Mouse (Mus musculus) B cell, adult 2 months (primary cell): ENCODE data around the gene Nt5c3.

Experiments
- DNase-seq, 2 experiments: peaks; one replicate each; pipeline ENCODE4 v3.0.0; 2022

Gene Nt5c3

DNA sequence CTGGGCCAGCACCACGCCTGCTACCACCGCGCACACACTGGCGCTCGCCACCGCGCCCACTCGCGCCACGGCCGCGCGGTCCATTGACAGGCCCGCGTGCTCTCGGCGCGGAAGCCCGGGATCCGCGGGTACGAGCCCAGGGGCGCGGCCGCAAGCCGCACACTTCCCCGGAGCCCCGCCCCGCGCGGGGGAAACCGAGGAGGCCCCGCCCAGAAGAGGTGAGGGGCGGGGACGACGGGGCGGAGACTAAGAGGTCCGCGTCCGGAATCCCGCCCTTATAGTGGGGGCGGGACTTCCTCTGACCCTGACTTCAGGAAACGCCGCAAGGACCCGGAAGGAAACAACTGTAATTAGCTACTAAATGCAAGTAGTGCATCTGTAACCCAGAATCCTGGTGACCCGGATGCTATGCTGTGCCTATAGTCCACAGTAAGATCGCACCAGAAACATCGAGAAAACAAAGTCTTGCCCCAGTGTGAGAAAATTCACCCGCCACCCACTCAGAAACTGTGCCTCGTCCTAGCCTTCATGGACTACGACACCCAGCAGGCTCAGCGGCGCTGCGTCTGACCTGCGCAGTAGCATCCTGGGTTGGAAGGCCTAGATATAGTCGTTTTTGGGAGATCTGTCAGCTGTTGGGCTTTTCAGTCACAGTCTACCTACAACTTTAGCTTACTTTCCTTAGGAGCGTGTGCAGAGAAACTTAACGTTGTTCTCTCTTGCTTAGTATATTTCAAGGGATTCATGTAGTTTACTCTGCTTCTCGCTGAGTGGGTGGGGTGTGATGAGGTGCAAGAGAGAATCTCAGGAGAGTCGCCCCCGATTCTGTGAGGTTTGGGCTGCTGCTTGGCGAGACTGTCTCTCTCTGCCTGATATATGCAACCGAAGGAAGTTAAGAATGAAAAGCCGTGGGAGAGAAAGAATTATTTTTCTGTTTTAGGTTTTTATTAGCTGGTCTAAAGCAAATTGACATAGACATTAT lies at the start of gene Nt5c3, which contains the start of gene Vmn1r4:
Nt5c3 (minus strand) TSS at position 207 of the 982 bp plus-strand sequence.
Vmn1r4 (plus strand) TSS at position 290 of the 982 bp plus-strand sequence.
- peak; percentile 95 to 97 for DNase-seq

DNA sequence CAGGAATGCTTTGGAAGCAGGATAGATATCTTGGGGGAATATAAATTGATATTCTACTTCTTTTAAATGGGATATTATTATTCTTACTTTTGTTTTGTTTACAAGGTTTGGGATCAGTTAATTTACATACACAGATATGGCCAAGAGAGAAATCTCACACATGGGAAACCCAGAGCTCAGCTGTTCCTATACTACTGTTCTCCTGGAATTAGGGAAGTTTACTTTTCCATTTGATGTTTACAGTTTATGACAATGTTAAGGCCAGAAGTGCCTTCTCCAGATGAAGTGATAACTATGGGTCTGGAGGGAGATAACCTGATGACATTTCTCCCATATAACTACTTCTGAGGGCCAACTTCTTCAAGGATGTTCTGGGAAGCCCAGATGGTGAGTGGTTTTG lies 46.2 kb upstream of the Nt5c3 start, which contains the start of gene Vmn1r5:
Vmn1r5 (plus strand) TSS at position 301 of the 400 bp plus-strand sequence.
- no peak for DNase-seq

DNA sequence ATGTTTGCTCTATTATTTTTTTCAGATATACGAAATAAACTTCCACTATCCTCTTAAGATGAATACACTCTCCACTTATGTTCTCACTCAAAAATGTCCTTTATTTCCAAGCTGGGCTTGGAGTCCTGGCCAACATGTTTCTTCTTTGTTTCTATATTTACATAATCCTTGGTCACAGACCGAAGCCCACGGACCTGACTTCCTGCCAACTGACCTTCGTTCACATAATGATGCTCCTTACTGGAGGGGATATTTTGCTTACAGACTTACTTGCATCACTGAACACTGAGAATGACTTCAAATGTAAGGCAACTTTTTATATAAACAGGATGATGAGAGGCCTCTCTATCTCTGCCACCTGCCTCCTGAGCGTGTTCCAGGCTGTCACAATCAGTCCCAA lies 32.7 kb upstream of the Nt5c3 start:
- no peak for DNase-seq

DNA sequence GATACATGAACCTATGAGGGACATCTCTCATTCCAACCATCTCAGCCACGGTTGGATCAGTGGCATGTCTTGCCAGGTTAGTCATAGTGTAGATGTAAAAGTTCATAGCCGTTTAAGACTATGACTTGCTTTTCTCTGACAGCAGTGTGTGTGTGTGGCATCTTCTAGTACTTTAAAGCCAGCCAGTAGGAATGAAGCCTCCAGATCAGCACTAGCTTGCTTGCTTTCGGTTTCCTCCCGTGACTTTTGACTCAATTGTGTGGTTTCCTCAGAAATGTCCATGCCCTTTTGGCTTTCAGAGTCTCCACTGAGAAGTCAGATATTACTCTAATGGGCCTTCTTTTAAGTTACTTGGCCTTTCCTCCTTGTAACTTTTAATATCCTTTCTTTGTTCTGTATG lies 10.6 kb upstream of the Nt5c3 start:
- DNase-seq = no peak

DNA sequence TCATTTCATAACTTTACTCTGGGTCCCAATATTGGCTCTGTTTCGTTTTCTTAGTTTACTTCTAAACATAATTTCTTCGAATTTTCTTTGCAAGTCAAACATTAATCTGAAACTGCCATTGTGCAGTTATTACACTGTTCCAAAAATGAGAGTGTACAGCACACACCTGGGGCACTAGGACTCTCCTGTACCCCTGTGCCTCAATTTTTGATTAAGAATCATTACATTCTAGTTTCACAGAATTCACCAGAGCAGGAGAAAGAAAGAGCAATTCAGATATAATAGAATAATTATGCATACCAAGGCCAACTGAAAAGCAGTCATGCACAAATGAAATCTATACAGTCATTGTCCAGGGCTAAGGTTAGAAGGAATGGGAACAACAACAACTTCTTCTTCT lies 8.7 kb upstream of the Nt5c3 start:
- DNase-seq = no peak

DNA sequence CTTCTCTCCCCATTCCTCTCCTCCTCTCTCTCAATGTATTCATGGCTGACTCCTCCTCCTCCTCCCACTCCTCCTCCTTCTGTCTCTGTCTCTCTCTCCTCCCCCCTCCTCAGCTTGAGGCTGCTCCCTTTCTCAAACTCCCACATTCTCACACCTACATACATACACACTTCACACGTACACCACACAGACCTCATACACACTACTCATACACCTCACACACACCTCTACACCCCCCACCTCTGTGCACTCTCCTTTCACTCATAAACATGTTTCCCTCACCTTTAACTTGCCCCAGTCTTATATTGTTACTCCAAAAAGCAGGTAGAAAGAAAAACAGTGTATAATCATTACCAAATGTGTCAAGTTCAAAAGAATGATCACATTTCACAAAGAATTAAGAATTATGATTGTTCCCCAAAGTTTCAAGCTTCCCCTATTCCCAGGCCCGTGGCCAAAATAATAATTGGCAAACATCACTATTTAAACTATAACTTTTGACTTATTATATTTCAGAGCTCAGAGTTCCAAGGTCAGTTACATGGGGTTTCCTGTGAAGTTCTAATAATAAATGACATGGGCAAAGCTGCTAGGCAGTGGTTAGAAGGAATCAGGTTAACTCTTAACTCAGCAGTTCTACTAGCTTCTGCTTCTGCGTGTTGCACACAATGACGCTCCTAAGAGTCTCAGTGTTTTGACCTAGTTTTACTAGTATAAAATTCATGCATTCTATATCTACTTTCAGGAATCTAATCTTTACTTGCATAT lies 8.1 kb upstream of the Nt5c3 start:
- no peak for DNase-seq

DNA sequence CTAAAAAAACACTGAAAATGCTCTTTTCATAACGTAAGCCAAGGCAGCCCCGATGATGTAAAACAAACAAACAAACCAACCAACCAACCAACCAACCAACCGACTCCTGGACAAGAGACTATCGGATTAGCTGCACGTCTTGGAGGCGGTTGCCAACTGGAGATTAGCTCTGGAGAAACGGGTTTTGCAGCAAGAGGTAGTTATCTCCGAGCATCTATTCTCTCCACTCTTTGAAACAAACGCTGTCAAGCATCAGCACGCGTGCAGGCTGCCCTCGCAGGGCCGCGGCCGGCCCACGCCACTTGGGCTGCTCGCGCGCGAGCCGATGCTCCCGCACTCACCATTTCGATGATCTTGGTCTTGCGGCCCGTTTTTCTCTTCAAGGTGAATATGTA lies 404 bp downstream of the Nt5c3 start:
- no peak for DNase-seq

DNA sequence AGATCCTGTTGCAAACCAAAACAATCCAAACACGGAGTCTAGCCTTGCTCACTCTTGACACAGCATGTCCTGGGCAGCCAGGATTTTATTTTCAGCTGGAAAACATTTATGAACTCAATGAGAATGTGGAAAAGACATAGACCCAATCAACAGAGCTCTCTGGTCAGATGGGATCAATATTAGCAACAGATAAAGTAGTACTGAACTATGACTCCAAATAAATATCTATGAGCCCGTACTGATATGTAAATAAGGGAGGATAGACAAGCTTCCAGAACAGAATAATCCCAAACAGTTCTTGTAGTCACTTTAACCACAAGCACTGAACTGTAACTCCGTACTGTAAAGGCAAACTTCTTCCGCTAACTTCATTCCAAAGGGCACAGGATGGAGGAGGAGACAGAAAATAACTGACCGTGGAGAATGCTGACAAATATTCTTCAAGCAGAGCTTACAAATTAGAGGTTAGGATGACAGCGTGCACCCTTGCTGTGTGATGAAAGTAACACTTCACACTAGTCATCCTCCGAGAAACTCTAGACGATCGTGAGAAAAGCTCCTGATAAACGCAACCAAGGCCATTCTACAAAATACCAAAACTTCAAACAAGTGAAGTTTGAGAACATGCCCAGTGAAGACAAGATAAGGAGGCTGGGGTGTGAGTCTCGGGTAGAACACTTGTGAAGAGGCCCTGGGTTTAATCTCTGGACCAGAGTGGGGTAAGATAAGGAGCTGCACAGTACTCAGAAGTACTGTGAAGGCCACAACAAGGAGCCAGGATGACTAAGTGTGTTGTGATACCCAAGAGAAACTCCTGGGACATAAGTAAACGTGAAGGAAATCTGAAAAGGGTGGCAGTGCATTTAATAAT lies 3.3 kb downstream of the Nt5c3 start:
- DNase-seq = no peak

DNA sequence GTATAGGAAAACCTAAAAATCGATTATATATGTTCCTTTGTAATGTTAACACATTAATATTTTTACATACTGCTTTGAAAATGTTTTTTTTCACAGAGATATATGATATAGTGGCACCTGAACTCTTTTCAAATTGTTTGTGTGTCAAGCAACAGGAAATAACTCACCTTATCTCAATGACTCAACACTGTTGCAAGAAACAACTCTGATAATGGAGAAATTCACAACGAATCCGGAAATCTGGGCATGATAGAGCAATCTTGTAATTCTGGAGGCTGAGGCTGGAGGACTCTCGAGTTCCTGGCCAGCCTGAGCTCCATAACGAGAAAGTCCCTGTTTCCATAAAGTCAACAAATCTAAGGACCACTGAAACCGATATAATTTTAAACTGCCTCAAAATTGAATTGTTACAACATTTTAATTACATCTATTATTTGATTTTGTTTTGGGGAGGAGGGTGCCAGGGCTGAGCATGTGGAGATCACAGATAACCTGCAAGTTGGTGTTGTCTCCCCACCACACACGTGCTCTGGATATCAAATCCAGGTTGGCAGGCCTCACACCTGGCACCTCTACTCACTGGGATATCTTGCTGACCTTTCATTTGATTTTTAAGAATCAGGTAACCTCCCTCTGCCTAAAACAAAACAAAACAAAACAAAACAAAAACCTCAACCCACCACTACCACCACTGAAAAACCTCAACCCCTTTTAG lies 4.2 kb downstream of the Nt5c3 start:
- DNase-seq = no peak

DNA sequence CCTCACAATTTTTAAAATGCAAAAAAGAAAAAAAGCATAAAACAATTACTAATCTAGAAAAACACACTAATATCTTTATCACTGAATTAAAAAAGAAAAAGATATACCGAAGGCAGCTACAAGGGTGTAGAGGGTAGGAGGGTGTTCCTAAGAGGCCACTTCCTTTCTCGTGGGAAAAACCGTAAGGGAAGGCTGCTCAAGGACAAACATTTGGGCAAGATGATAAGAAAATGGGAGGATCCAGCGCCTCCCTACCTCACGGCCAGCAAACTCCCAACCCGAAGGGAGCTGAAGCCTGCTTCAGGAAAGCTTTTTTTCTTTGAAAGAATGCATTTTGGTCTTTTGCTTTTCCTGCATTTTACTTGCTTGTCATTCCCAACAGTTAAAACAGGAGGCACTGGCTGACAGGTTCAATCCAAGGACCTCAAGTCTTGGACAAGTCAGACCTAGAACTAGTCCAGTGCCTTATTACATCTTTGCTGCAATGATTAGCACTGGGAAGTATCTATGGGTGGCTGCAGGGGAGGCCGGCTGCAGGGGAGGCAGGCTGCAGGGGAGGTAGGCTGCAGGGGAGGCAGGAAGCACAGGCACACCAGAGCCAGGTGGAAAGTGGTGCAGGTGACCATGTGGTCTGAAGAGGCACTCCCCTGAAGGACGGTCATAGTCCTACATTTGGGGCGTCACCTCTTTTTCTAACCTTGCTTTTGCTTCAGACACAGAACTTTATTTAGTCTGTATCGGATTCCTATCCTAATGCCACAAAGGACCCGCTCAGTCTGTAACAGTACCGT lies 6.0 kb downstream of the Nt5c3 start:
- DNase-seq = no peak

DNA sequence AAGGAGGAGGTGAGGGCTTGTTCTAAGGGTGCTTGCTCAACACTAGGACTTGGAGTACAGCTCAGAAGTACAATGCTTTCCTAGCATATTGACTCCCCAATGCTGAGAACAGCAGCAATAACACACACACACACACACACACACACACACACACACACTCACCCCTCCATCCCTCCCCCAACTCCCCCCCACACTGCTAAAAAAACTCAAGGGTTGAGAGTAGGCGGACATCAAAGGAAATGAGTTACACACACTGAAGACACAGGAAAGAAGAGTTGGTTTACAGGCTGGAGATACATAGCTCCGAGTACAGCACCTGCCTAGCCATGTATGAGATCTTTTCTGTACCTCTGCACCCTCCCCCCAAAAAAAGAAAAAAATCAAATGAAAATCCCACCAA lies 7.5 kb downstream of the Nt5c3 start:
- DNase-seq = no peak

DNA sequence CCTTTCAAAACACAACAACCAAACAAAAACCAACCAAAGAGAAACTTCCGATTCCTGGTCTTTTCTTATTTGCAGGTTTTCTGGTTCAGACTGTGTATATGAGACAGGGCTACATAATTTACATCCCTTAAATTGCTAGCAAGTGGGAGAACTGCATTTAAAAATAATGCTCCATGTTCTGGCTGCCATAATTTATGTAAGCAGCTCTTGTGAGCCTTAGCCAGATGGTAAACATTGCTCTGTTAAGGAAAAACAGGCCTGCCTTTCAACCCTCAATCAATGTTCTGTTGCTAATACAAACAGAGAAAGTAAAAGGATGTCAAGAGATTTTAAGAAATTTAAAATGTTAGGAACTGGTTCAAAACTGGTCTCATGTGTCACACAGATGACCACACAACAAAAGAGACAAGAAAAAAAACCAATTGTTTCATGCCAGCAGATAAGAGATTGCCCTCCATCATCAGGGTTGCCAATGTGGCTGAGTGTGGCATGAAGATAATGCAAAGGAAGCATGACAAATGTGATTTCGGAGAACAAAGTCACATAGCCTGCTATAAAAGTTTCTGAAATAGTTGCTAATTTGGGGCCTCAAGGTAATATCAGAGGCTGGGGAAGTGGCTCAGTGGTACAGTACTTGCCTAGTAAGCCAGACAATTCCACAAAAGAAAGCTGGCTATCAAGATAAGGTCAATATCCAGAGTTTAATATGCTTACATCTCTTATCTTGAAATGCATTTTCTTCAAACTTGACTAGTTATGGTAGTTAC lies 10.5 kb downstream of the Nt5c3 start:
- DNase-seq = no peak

DNA sequence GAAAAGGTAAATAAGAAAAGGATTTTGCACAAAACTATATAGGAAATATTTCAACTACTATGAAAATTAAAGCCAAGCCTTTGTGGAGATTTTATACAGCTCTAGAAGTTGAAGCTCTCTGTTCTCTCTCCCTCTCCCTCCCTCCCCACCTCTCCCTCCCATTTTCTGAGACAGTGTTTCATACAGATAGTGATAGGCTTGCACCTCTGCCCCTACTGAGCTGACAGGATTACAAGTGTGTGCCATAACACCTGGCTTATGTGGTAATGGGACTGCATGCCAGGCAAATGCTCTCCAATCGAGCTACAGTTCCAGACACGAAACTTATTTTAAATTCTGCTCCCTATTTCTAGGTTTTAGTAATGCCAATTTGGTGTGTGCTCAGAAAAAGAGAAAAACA lies 12.8 kb downstream of the Nt5c3 start:
- DNase-seq = no peak

DNA sequence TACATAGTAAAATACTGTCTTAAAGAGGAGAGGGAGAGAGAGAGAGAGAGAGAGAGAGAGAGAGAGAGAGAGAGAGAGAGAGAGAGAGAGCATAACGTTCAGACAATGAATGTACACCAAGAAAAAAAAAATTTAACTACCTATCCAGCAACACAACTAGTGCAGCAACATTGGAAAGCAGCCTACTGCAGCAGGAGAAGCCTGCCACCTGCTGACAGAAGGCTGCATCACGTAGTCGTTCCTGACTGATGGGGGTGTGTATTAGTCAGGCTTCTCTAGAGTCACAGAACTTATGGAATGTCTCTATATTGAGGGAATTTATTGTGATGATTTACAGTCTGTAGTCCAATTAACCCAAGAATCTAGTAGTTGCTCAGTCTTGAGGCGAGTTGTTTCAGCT lies 14.8 kb downstream of the Nt5c3 start:
- peak; percentile 71 to 72 for DNase-seq

DNA sequence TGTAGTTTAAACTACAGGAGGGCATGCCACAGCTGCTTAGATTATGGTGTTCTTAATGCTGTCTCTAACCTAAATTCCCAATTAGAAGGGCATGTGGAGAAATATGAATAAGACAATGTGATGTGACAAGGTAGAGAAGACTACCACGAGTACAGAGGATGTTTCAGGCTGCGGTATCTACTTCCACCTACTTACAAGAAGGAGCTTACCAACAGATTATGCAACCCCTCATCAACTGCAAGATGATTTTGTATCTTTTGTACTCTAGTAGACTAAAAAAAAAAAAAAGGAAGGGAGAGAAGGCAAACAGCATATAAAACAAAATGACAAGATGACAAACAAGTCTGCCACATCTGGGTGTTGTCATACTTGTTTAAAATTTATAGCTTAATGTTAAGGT lies 15.3 kb downstream of the Nt5c3 start:
- no peak for DNase-seq

DNA sequence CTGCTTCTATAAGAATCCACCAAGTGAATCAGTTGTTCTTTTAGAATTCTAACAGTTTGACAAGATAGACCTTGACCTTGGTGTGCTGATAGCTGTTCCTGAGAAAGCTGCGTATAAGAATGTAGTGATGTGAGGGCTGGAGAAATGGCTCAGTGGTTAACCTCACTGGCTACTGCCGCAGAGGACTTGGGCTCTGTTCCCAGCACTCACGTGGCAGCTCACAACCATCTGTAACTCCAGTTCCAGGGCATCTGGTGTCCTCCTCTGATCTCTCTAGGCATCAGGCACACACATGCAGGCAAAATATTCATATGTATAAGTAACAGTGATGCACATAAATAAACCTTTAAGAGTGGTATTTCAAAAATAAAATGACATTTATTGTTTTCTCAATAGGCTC lies 15.8 kb downstream of the Nt5c3 start:
- no peak for DNase-seq

DNA sequence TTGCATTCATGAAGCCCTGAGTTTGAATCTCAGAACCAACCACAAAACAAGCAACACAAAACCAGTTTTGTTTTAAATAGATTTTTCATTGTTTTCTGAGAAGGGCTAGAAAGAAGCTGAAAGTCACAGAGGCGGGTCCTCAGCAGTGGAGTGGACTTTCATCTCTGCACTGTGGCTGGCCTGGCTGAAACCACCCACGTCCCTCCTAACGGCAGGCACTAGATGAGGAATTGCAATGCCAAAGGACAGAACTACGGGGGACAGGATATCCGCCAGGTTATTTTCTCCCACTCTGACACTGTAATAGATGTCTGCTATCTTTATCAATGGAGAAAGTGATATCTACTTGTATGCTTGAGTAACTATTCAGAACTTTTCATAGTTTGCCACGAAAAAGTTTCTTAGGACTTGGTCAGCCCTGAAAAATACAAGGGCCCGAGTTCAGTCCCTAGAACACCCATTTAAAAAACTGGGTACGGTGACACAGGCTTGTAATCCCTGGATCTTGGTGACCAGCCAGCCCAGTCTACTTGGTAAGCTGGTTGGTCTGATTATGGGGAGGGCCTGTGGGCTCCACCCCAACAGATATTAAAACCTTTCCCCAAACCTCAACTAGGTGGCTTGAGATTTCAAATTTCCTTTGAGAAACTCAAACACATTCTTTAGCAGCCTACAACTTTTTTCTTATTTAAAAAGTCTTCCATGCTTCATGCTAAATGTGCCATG lies 17.4 kb downstream of the Nt5c3 start:
- no peak for DNase-seq

DNA sequence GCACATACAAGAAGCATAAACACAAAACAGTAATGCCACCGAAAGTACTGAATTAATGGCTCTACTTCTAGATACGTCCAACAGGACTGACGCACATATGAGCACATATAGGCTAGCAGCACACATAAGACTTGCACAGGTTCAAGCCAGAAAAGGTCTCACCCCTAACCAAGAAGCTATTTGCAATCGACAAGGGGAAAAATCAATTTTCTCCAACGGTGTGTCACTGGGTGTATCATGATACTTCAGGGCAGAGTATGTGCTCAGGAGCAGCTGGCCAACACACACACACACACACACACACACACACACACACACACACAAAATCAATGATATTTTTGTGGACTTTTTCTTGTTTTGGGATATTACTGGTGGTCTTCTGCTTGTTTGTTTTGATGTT lies 18.2 kb downstream of the Nt5c3 start:
- no peak for DNase-seq

DNA sequence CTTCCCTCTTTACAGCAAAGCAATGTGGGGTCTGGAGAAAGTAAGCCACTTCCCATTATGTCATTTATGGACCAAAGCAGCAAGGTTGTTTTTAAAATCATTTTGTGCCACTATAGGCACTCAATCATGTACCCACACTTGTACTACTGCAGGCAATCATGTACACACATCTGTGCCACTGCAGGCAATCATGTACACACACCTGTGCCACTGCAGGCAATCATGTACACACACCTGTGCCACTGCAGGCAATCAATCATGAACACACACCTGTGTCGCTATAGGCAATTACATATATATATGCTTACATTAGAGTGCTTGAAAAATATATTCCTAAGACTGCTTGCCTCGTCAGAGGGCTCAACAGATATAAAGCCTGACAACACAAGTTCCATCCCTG lies 18.8 kb downstream of the Nt5c3 start:
- DNase-seq = no peak

DNA sequence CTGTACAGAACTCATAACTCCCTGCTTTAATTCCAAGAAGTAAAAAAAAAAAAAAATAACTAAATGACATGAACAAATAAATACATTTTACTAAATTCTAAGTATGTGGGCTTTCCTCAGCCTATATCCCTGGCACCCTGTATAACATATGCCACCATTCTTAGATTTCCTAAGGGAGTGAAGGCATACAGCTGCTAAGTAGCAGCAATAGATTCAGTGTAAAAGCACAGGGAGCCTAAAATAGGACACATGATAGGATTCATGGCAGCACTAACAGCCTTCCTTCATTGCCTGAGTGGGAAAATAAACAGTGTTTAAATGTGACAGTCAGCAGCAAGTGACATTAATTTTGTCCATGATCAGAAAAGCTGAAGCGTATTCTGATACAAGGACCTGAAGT lies 19.4 kb downstream of the Nt5c3 start:
- DNase-seq = no peak
